Mouse (Mus musculus) CH12F3 (cell line): ENCODE data around the gene Akr1c18.

Experiments
- in situ Hi-C: fragments of 300-500 bp; cut with MboI; formaldehyde crosslinking; loops from 2 replicates; pipeline ENCODE4 v1.14.3; 2020; ENCODE audit warnings: low sequenced_read_pairs

Akr1c18 gene

DNA sequence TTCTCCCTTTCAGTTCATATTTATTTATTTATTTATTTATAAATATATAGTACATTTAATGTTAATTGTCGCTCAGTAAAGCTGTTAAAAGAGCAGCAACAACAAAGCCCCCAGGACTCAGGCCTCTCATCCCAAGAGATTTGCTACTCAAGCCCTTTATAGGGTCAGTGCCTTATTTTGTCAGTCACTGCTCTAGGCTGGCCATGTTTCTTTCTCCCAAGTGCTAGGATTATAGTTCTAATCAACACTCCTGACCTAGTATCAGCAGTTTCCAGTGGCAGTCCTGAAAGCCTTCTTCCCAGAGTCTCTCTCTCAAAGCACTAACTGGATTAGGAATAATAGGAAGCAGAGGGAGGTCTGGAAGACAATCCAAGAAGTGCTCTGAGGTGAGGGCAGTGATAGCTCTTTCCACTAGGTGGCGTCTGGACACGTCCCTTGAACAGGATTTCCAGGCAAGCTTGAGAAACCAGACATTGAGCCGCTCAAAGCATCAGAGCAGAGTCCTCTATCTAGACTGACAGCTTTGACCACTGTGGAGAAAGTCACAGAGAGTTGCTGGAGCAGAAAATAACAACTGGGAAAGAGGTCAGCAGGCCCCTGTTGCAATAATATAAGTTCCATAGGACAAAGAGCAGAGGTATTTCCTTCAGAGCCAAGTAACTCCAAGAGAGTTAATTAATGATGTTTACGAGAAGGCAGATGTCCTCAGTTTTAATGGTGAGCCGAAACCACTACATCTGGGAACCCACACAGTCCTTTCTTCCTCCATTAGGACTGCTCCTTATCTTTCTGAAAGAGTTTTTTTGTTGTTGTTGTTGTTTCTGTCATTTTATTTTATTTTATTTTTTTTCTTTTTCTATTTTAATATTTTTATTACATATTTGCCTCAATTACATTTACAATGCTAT lies 39.9 kb downstream of the Akr1c18 start:
- in situ Hi-C loops, result loop anchor here (10.0 kb wide), 1 partner anchor 174 kb away; no protein-coding TSS in a partner anchor

DNA sequence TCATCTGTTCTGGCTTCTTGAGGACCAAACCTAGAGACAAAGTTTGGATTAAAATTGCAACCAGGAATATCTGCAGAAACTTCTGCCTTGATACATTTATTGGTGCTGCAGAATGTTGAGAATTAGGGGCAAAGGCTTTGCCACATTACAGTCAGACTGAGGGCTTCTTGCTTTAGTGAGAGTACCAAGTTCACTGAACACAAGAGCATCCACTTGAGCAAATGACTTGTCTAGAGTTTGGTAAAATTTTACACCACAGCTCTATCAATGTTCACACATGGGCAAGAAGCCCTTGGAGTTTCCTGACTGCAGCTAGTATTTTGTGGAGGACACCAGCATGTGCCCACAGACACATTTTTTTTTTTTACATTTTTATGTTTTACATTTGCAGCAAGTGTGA lies 47.7 kb downstream of the Akr1c18 start:
- in situ Hi-C loops, result no loop called here

DNA sequence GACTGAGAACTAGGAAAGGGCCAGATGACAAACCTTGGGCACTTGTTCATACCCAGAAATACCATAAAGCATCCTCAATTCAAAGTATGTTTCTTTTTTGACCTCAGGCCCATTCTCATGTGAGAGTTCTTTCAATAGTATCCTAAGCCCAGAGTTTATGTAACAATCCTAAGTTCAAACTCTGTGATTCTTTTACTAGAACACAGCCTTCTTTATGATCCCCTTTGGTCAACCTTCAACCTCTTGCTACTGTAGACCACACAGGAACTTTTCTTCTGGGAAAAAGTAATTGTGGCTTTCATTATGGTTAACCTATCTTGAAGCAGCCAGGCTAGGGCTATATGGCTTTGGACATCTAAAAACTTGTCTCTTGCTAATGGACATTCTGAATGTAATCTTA lies 48.8 kb downstream of the Akr1c18 start:
- in situ Hi-C loops, result no loop called here
